Mouse (Mus musculus) megakaryocyte, embryonic 14.5 days (primary cell): Measurements from ENCODE around the gene Rbms2.

Experiments used
- FLI1 ChIP-seq: IDR thresholded peaks from 2 replicates; pipeline ENCODE4 v1.6.1; 2012; ENCODE audit warnings: low read length, inconsistent platforms, mixed read lengths
- GATA1 ChIP-seq: IDR thresholded peaks from 3 replicates; pipeline ENCODE4 v1.6.1; 2012; ENCODE audit warnings: mixed read lengths, low read length, inconsistent platforms, borderline replicate concordance

DNA sequence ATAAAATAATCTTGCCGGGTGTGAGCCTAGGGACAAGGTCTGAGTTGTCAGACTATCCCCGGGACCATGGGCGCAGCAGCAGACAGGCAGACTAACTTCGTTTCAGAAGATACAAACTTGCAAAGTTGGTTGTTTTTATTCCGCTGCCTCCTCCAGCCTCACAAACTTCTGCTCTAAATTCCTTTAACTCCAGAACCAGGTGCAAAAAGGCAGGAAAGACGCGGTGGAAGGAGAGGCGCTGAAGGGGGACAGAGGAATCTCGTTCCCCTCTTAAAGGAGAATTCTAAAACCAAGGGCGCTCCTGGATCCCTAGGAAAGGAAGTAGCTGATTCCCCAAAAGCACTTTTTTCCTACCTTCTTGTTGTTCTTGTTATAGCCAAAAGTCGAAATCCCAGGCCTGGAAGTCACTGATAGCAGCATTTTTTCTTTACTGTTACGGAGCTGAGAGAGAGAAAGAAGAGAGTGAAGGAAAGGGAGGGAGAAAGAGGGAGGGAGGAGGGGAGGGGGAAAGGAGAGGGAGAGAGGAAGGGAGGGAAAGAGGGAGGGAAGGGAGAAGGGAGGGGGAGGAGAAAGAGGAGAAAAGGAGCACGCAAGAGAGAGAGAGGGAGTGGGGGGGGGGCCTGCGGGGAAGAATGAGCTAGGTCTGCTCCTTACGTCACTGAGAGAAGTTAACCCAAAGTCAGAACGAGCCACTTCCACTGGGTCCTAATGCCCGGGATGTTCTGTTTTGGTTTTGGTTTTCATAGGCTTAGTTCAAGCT is 3.9 kb downstream of the Rbms2 start:
- TF ChIP-seq GATA1 = no peak
- TF ChIP-seq FLI1 = no peak
